Mouse (Mus musculus): ENCODE data around the gene Alkbh1. TPM values are rescaled to one million over a fixed set of nuclear protein-coding genes. Genes with fewer than 3 reads are reported as not detected.

The Alkbh1 gene
- polyA plus RNA-seq, 1 experiment from 2014 or later, result 15.2 TPM

GRCm38 (mm10) chr12:87389231-87389630 lies 54.6 kb downstream of the Alkbh1 start:
- H3K27me3 ChIP-seq (replicated peaks; ENCODE audit: insufficient read depth, low read length), result no peaks in the 10 kb centered on the region
- no peak overlapping the region for H3K9ac ChIP-seq (replicated peaks; ENCODE audit: low read depth)
- H3K36me3 ChIP-seq (ENCODE audit: insufficient read depth, low read length), result no peaks in the 10 kb centered on the region
- peak overlapping the region; percentile 60 for H3K27ac ChIP-seq (ENCODE audit: low read length)
- ATAC-seq (no peak), DNase-seq (ENCODE audit: low spot score) (peak; percentile 50)
- TF ChIP-seq EP300 (IDR thresholded peaks at IDR 0.05) (no peak), CTCF (IDR thresholded peaks at IDR 0.05) (no peak)
- H3K9me3 ChIP-seq (ENCODE audit: low read length), result no peaks in the 10 kb centered on the region
- 61% methylated on average over 3 of the region's 3 CpGs for WGBS
- 0 out of 2 replicates have a peak, but pooled peaks cover 8% of the 10 kb centered on the region for H3K4me1 ChIP-seq (ENCODE audit: insufficient read depth, low read depth, low read length)
- H3K4me2 ChIP-seq (replicated peaks; ENCODE audit: low read depth, low read length), result peak overlapping the region; percentile 53; the same call in 1 of the 2 replicates
- peak overlapping the region; percentile 39; the same call in 1 of the 2 replicates for H3K4me3 ChIP-seq (ENCODE audit: low read depth, low read length)

- no peaks in the 10 kb centered on the region for H3K36me3 ChIP-seq (ENCODE audit: insufficient read depth, low read length)
- no peaks in the 10 kb centered on the region for H3K27me3 ChIP-seq (replicated peaks; ENCODE audit: insufficient read depth, low read length)
- H3K4me1 ChIP-seq (ENCODE audit: insufficient read depth, low read depth, low read length), result 0 out of 2 replicates have a peak, but pooled peaks cover 6% of the 10 kb centered on the region
- H3K9ac ChIP-seq (replicated peaks; ENCODE audit: low read depth), result peak within 1 kb of the TSS; percentile 96
- ATAC-seq (peak; percentile 97), DNase-seq (ENCODE audit: low spot score) (peak; percentile 100)
- H3K27ac ChIP-seq (ENCODE audit: low read length), result peak within 1 kb of the TSS; percentile 95
- no peaks in the 10 kb centered on the region for H3K9me3 ChIP-seq (ENCODE audit: low read length)
- no peak for TF ChIP-seq CTCF (IDR thresholded peaks at IDR 0.05)
- TF ChIP-seq EP300 (IDR thresholded peaks at IDR 0.05), result 0 out of 2 replicates have a peak, but pooled peaks have one; percentile 50
- WGBS, result under 1% methylated on average over 44 of the region's 45 CpGs
- peak within 1 kb of the TSS; percentile 97 for H3K4me3 ChIP-seq (ENCODE audit: low read depth, low read length)
- H3K4me2 ChIP-seq (replicated peaks; ENCODE audit: low read depth, low read length), result peak within 1 kb of the TSS; percentile 80
Observed at GRCm38 (mm10) chr12:87388122-87388774, 55.6 kb downstream of the Alkbh1 start, which contains the start of gene Sptlc2. Gene Sptlc2, minus strand, starts transcription at chr12:87388355.

- peak overlapping the region; percentile 95 for H3K27ac ChIP-seq (ENCODE audit: low read length)
- H3K36me3 ChIP-seq (ENCODE audit: insufficient read depth, low read length), result no peaks in the 10 kb centered on the region
- TF ChIP-seq CTCF (IDR thresholded peaks at IDR 0.05) (no peak), EP300 (IDR thresholded peaks at IDR 0.05) (no peak)
- DNase-seq (ENCODE audit: low spot score), result peak; percentile 62
- H3K4me2 ChIP-seq (replicated peaks; ENCODE audit: low read depth, low read length), result peak overlapping the region; percentile 80
- ATAC-seq, result peak; percentile 29
- 0 out of 2 replicates have a peak, but pooled peaks cover 5% of the 10 kb centered on the region for H3K4me1 ChIP-seq (ENCODE audit: insufficient read depth, low read depth, low read length)
- no peaks in the 10 kb centered on the region for H3K9me3 ChIP-seq (ENCODE audit: low read length)
- no peaks in the 10 kb centered on the region for H3K27me3 ChIP-seq (replicated peaks; ENCODE audit: insufficient read depth, low read length)
- under 1% methylated on average over 46 of the region's 65 CpGs for WGBS
- H3K9ac ChIP-seq (replicated peaks; ENCODE audit: low read depth), result peak overlapping the region; percentile 96
- peak overlapping the region; percentile 97 for H3K4me3 ChIP-seq (ENCODE audit: low read depth, low read length)
Observed at GRCm38 (mm10) chr12:87387171-87388121, 56.4 kb downstream of the Alkbh1 start.

DNA sequence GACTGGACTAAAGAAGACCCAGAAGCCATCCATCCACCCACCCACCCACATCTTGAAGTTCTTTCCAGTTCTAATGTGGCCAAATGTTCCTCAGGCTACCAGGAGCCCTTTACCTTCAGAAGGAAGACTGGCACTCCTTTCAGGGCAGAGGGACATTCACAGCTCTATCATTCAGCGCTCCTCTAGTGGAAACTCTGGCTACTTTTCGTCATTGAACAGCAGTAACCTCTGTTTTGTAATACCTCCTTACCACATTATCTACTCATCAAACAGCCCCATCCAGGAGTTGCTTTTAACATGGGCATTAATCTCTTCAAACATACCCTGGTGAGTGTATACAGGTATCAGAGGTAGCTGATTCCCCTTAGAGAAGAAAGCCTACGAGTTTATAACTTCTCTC lies 58.8 kb downstream of the Alkbh1 start:
- no peak overlapping the region for H3K27ac ChIP-seq (ENCODE audit: low read length)
- H3K9me3 ChIP-seq (ENCODE audit: low read length), result no peaks in the 10 kb centered on the region
- ATAC-seq (no peak), DNase-seq (ENCODE audit: low spot score) (no peak)
- no peak overlapping the region for H3K4me3 ChIP-seq (ENCODE audit: low read depth, low read length)
- no peaks in the 10 kb centered on the region for H3K36me3 ChIP-seq (ENCODE audit: insufficient read depth, low read length)
- H3K4me1 ChIP-seq (ENCODE audit: insufficient read depth, low read depth, low read length), result 0 out of 2 replicates have a peak, but pooled peaks cover 13% of the 10 kb centered on the region
- H3K27me3 ChIP-seq (replicated peaks; ENCODE audit: insufficient read depth, low read length), result no peaks in the 10 kb centered on the region
- no peak overlapping the region for H3K4me2 ChIP-seq (replicated peaks; ENCODE audit: low read depth, low read length)
- H3K9ac ChIP-seq (replicated peaks; ENCODE audit: low read depth), result no peak overlapping the region
- 64% methylated on average over 3 of the region's 3 CpGs for WGBS
- TF ChIP-seq CTCF (IDR thresholded peaks at IDR 0.05) (no peak), EP300 (IDR thresholded peaks at IDR 0.05) (no peak)

DNA sequence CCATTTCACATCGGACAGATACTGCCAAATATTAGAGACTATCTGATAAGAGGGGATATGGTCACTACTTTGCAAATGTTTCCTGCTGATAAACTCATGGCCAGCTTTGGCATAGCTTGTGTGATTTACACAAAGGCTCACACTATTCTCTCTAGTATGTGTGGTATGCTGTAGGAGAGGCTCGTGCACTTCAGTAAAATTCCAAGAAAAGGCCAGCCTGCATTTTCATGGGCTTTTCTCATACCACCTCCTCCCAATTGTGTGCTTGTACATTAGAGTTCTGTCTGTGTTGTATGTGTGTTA lies 62.5 kb downstream of the Alkbh1 start:
- H3K27ac ChIP-seq (ENCODE audit: low read length), result peak overlapping the region; percentile 63
- TF ChIP-seq CTCF (IDR thresholded peaks at IDR 0.05) (no peak), EP300 (IDR thresholded peaks at IDR 0.05) (peak; percentile 88)
- ATAC-seq (peak; percentile 90), DNase-seq (ENCODE audit: low spot score) (peak; percentile 64)
- no peaks in the 10 kb centered on the region for H3K36me3 ChIP-seq (ENCODE audit: insufficient read depth, low read length)
- H3K4me1 ChIP-seq (ENCODE audit: insufficient read depth, low read depth, low read length), result 0 out of 2 replicates have a peak, but pooled peaks cover 12% of the 10 kb centered on the region
- 5% methylated on average over 2 of the region's 2 CpGs for WGBS
- H3K4me2 ChIP-seq (replicated peaks; ENCODE audit: low read depth, low read length), result no peak overlapping the region
- no peak overlapping the region for H3K4me3 ChIP-seq (ENCODE audit: low read depth, low read length)
- H3K9ac ChIP-seq (replicated peaks; ENCODE audit: low read depth), result no peak overlapping the region
- H3K27me3 ChIP-seq (replicated peaks; ENCODE audit: insufficient read depth, low read length), result no peaks in the 10 kb centered on the region
- no peaks in the 10 kb centered on the region for H3K9me3 ChIP-seq (ENCODE audit: low read length)
